Mouse (Mus musculus) megakaryocyte progenitor cell, adult 5-6 weeks (primary cell): ENCODE measurements around the gene Syngr4. TPM values are rescaled to one million over a fixed set of nuclear protein-coding genes. Genes with fewer than 3 reads are reported as not detected.
"Not testable (repeated sequence)": the region's sequence is repeated elsewhere in the genome, so short reads cannot be mapped to it uniquely, and the experiment has no call there.

Experiments used
- ATAC-seq: replicated peaks from 2 replicates; pipeline ENCODE4 v1.8.0; 2016; ENCODE audit warnings: mild to moderate bottlenecking, moderate TSS enrichment, inconsistent platforms; ENCODE audit not compliant: poor library complexity
- total RNA-seq, 2 experiments: library from RNA; stranded (forward) in 1 of 2; stranded (reverse) in 1 of 2; fragments of 157-497, 149-512 nt in 1 of 2; fragments of 200-1000 nt in 1 of 2; gene quantifications; 2 replicates each; pipeline versions ENCODE4 v1.2.3 to v1.2.4; 2015 to 2017

The Syngr4 gene
- 1.3 and 1.5 TPM in 2 replicates for total RNA-seq (2015)
- 2.1 TPM in 1 of 2 replicates, not detected in the other for total RNA-seq (2017)

DNA sequence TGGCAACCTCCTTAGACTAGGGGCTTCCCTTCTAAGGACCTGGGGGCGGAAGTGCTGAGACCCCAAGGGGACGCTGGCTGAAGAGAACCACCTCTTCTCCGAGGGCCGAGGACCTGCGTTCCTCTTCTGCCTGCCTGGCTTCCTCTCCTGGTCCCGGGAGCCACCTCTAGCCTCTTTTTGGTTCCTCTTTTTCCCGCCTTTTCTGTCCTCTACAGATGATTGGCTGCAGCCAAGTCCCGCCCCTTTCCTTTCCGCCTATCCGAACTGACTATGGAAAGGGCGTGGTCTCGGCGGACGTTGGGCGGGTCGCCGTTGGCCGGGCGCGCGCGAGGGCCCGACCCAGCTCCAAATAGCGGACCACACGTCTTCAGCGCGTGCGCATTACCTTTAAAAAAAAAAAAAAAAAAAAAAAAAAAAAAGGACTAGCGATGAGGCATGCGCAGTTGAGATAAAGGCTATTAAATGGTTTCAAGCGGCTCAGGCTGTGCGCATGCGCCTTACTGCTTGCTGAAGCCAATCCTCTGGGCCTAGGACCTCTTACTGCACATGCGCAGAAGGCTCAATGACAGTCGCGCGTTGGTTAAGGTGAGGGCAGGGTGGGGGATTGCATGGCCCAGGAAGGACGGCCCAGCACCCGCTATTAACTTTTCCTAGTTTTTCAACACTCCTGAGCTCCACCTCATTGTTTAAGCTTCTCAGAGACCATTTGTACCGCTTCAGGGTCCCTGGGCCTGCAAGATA is at the start of gene Syngr4, which contains the start of gene Tmem143:
Gene Syngr4, minus strand, starts transcription at position 198 of the 741 bp plus-strand sequence.
Gene Tmem143, plus strand, starts transcription at position 425 of the 741 bp plus-strand sequence.
- ATAC-seq: peak; percentile 85

- not testable (repeated sequence) for ATAC-seq
Observed at GRCm38 (mm10) chr7:45943280-45943679, 46.8 kb upstream of the Syngr4 start.

- no peak for ATAC-seq
Observed at GRCm38 (mm10) chr7:45941986-45942385, 45.5 kb upstream of the Syngr4 start.

GRCm38 (mm10) chr7:45939836-45940235 is 43.3 kb upstream of the Syngr4 start:
- no peak for ATAC-seq

- ATAC-seq: peak; percentile 96
Observed at GRCm38 (mm10) chr7:45935114-45935513, 38.6 kb upstream of the Syngr4 start.

GRCm38 (mm10) chr7:45933766-45934165 is 37.3 kb upstream of the Syngr4 start:
- not testable (repeated sequence) for ATAC-seq

- ATAC-seq: no peak
Observed at GRCm38 (mm10) chr7:45929688-45930087, 33.2 kb upstream of the Syngr4 start.

- ATAC-seq: no peak
Observed at GRCm38 (mm10) chr7:45928626-45929295, 32.2 kb upstream of the Syngr4 start.

- no peak for ATAC-seq
Observed at GRCm38 (mm10) chr7:45924429-45924816, 27.9 kb upstream of the Syngr4 start.

DNA sequence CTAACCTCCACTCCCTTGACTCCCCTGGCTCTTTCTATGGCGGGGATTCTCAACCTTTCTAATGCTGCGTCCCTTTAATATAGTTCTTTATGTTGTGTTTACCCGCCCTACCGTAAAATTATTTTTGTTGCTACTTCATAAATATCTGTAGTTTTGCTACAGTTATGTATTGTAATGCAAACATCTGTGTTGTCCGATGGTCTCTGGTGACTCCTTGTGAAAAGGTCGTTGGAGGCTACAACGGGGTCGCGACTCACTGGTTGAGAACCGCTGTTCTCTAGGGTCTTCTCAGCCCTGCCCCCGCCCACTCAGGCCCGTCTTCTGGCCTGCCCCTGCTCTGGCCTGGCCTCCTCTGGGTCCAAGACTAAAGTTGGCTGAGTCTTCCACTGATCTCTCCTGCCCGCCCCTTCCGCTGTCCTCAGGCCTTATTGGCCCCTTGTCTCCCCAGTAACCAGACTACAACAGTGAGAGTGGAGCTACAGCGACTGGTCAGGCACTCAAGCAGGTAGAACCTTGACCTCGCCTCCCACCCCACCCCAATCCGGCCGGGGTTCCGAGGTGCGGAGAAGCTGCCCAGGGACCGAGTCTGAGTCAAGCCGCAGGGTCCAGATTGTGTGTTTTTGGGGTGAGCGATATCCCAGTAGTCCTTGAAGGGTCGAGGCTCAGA is 27.4 kb upstream of the Syngr4 start, which contains the start of gene Ccdc114:
Gene Ccdc114, plus strand, starts transcription at position 311 of the 667 bp plus-strand sequence.
- ATAC-seq: peak; percentile 22

DNA sequence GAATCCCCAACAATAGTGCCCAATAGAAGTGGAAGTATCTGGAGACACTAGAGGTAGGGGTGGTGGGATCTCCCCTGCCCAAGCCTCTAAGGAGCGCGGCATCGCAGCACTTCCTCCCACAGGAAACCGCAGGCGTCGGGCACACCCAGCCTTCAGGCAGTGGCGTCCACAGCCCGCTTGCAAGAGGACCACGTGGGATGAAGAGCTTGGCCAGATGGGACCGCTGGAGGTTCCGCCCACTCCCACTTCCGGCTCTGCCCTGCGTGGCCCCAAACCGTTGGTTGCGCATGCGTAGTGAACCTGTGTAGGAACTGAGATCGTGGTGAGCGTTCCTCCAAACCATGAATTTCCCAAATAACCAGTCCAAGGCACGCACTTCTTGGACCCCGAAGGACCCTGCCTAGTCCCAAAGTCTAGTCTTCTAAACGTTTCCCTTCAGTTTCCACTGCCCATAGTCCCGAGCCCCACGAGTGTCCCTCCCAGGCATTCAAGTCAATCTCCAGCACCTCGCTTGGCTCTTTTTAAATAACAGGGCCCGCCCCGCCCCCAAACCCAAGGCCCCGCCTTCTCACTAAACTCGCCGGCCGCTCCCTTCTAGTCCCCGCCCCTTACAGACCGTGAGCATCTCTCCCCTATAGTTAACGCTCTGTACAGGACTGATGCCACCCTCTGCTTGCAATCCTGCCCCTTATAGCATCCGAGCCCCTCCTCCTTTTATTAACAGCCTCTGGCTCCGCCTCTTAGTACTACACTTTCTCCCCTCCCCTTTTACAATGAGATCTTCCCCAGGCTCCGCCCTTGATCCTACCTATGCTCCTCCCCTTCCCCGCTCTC is 26.6 kb upstream of the Syngr4 start:
- peak; percentile 67 for ATAC-seq

- ATAC-seq: no peak
Observed at GRCm38 (mm10) chr7:45921950-45922600, 25.6 kb upstream of the Syngr4 start.

- ATAC-seq: peak; percentile 22
Observed at GRCm38 (mm10) chr7:45921242-45921621, 24.7 kb upstream of the Syngr4 start, which contains the start of gene Emp3. Emp3 (minus strand) TSS chr7:45921404.

- no peak for ATAC-seq
Observed at GRCm38 (mm10) chr7:45920583-45921241, 24.2 kb upstream of the Syngr4 start.

GRCm38 (mm10) chr7:45919761-45920160 is 23.2 kb upstream of the Syngr4 start:
- no peak for ATAC-seq

- no peak for ATAC-seq
Observed at GRCm38 (mm10) chr7:45919083-45919671, 22.7 kb upstream of the Syngr4 start.

DNA sequence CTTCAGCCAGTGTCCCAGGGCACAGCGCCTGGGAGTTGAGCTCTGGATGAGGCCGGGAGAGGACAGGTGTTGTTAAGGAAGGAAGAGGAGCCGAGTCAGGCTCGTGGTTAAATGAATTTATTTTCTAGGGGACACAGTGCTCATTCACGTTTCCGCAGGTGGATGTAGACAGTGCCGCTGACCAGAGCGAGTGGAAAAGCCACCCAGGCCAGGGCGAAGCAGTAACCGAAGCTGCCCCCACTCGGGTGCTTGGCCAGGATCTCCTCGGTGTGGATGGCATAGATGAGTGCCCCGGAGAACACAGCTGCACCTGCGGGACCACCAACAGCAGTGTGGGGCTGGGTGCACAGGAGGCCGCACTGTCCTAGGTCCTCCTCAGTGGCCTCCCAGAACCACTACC is 21.4 kb upstream of the Syngr4 start:
- ATAC-seq: no peak

DNA sequence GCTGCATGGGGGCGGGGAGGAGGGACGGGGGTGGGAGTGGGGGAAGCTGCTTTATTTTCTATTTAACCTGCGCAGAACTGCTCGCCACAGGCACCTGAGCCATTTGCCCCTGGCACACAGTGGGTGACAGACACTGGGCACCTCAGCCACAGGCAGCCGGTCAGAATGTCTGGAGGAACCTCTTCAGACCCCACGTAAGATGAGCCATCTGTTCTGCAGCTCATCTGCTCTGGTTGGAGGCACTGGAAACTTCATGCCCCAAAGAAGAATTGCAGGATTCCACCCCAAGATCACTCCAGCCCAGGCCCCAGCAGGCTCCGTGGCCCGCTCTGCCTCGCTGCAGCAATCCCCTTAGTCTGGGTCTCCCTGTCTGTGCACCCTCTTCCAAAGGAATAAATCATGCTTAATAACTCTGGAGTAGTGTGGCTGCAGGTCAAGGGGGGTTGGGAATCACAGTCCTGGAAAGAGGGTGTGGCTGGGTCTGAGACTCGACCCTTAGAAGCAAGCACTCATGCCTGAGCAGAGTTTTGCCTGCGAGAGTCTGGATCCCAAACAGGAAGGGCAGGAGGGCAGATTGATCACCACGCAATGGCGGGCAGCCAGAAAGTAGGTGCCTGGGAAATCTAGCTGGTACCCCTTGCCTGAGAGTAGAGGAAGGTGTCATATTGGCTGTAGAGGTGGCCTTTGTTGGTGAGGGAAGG is 20.6 kb upstream of the Syngr4 start:
- no peak for ATAC-seq
